Mouse (Mus musculus) spleen, postnatal 4 days (tissue): Measurements from ENCODE around the gene Cntnap1.

ENCODE experiments used
- DNase-seq, 2 experiments: peaks; one replicate each; pipeline ENCODE4 v3.0.0; 2022; ENCODE audit warnings: low spot score in 2 of 2

Gene Cntnap1

GRCm38 (mm10) chr11:101216936-101217335 lies 46.6 kb downstream of the Cntnap1 start:
- DNase-seq, result no peak

- no peak for DNase-seq
These were observed 48.2 kb downstream of the Cntnap1 start for GRCm38 (mm10) chr11:101218436-101219055.

GRCm38 (mm10) chr11:101220853-101221252 lies 50.5 kb downstream of the Cntnap1 start:
- no peak for DNase-seq

GRCm38 (mm10) chr11:101221306-101221986 lies 51.1 kb downstream of the Cntnap1 start:
- DNase-seq, result no peak

GRCm38 (mm10) chr11:101224337-101224736 lies 54.0 kb downstream of the Cntnap1 start:
- DNase-seq, result no peak

GRCm38 (mm10) chr11:101225331-101226064 lies 55.2 kb downstream of the Cntnap1 start:
- DNase-seq, result no peak

GRCm38 (mm10) chr11:101226065-101226701 lies 55.9 kb downstream of the Cntnap1 start, which contains the start of gene Ezh1:
Gene Ezh1 (minus strand): TSS chr11:101226463.
- DNase-seq, result peak; percentile 91 to 97

- DNase-seq, result no peak
These were observed 59.1 kb downstream of the Cntnap1 start for GRCm38 (mm10) chr11:101229361-101229900.

- DNase-seq, result no peak
These were observed 59.8 kb downstream of the Cntnap1 start for GRCm38 (mm10) chr11:101230061-101230511.

GRCm38 (mm10) chr11:101230526-101230925 lies 60.2 kb downstream of the Cntnap1 start:
- DNase-seq, result no peak

GRCm38 (mm10) chr11:101230991-101231871 lies 60.9 kb downstream of the Cntnap1 start:
- no peak for DNase-seq

GRCm38 (mm10) chr11:101232010-101232839 lies 61.9 kb downstream of the Cntnap1 start:
- no peak for DNase-seq

GRCm38 (mm10) chr11:101233240-101233639 lies 62.9 kb downstream of the Cntnap1 start:
- DNase-seq, result no peak

GRCm38 (mm10) chr11:101234124-101234523 lies 63.8 kb downstream of the Cntnap1 start:
- DNase-seq, result no peak

GRCm38 (mm10) chr11:101235429-101235828 lies 65.1 kb downstream of the Cntnap1 start:
- no peak for DNase-seq

GRCm38 (mm10) chr11:101236782-101237181 lies 66.5 kb downstream of the Cntnap1 start:
- DNase-seq, result no peak

- no peak for DNase-seq
These were observed 67.8 kb downstream of the Cntnap1 start for GRCm38 (mm10) chr11:101238071-101238647.
